Mouse (Mus musculus) cortical plate, adult 2 months (tissue): Measurements from ENCODE around the gene Ctsd.

Experiments used
- CTCF ChIP-seq: fragments of 200-500 bp; IDR thresholded peaks from 2 replicates; pipeline ENCODE4 v1.5.1; 2011; ENCODE audit warnings: mild to moderate bottlenecking, control low read depth, low read length; ENCODE audit not compliant: insufficient read depth; ENCODE audit errors: extremely low read depth
- POLR2A ChIP-seq: fragments of 200-500 bp; IDR thresholded peaks from 2 replicates; pipeline ENCODE4 v1.6.1; 2011; ENCODE audit warnings: mild to moderate bottlenecking, low read length, control low read depth; ENCODE audit not compliant: insufficient read depth; ENCODE audit errors: extremely low read depth

DNA sequence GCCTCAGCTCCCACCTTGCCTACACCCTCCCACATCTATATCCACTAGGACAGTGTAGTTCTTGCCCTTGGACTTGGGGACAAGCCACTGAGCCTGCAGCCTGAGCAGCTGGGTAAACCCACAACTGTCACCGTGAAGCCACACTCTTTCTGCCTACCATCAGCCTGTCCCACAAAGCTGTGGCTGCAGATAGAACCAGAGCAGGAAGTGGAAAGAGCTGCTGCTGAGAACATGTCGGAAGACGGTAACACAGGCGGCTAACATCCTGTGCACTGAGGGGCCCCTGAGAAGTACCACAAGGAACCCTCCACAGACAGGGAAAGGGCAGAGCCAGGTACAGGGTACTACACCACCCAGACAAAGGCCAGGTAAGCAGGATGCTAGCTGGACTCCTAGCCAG lies 6.7 kb downstream of the Ctsd start:
- TF ChIP-seq POLR2A = no peak
- no peak for TF ChIP-seq CTCF
